Mouse (Mus musculus) c-Kit-positive CD71-positive TER-119-positive erythroid progenitor cells, embryonic 14.5 days (primary cell): ENCODE data around the gene Qtrt1.
A peak's percentile ranks its signal among the peaks of the same experiment; 100 is the strongest.

ENCODE experiments used
- DNase-seq: peaks from one replicate; pipeline ENCODE4 v3.0.0-alpha.2; 2013; ENCODE audit warnings: low spot score

The Qtrt1 gene

DNA sequence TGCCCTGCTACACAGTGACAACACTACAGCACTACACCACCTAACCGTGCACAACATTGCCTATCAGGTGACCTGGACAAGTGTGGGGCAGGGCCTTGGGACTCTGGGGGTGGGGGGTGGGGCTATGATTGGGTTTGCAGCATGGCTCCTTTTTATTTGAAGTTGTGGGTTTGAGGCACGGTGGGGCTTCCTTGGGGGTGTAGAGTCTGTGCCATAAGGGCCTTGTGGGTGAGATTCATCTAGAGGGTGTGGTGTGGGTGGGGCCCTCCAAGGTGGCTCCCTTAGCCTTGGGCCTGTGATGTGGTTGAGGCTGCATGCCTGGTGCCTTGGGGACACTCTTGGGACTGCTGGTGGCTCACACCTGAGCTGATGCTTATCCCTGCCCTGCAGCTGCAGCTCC lies 8.0 kb downstream of the Qtrt1 start:
- peak; percentile 43 for DNase-seq

DNA sequence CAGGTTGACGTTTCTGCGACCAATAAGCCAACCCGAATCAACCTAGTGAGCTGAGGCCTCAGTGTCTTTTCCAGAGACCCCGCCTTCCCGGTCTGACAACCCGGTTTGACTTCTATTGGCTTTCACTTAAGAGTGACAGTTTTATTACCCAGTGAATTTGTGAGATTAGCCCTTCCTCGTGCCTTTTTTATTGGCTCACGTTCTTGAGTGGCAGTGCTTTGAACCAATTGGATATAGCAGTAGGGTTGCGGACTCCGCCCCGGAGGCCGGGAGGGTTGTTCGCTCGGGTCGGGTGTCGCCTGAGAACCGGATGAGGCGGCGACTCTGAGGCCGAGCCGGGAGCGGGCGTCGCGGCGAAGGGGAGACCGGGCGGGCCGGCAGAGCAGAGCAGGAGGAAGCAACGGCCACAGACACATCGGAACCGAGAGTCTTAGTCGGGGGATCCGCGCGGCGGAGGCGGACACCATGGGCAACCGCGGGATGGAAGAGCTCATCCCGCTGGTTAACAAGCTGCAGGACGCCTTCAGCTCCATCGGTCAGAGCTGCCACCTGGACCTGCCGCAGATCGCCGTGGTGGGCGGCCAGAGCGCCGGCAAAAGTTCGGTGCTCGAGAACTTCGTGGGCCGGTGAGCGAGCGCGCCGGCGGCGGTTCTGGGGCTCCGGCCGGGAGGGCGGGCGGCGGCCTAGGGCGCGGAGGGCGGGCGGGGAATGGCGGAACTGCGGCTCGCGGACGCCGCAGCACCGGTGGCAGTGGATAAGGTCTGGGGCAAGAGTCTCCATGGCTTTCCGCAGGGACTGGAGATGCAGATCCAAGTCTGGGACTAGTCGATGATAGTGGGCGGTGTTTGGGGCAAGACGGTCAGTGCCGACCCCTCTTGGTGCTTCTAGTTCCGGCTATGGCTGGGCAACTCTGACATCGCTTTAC lies 13.3 kb downstream of the Qtrt1 start, which contains the start of gene Dnm2:
Gene Dnm2 (plus strand): TSS at position 278 of the 925 bp plus-strand sequence.
- peak; percentile 100 for DNase-seq

DNA sequence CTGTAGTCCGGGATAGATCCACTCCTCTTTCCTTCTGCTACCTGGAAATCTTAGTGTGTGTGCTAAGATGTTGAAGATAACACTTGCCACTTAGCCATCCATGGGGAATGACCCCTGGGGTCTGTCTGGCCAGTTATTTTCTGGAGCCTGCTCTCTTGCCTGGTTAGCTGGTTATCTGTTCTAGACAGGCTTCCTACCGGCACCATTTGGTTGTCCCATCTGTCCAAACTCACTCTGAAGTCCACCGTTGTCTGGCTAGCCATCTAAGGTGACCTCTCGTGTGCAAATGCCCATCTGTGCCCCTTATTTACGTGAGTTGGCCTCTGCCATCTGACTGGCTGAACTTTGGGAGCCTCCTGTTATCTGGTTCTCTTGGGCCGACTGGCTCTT lies 13.9 kb downstream of the Qtrt1 start:
- peak; percentile 47 for DNase-seq

DNA sequence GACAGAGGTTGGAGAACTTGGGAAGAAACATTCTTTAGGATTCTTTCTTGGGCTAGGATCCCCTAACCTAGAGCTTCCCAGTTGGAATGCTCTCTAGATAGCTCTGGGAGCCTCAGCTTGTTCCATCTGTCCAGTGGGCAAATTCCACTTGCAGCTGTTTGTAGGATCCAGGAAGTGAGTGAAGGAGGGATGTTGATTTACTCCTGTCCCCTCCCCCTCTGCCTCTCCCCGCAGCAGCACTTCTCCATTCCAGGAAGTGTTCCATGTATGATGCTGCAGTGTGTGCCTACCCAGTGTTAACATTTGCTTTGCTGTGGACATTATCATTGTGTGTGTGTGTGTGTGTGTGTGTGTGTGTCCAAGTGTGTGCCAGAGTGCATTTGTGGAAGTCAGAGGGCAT lies 14.4 kb downstream of the Qtrt1 start:
- DNase-seq: no peak

DNA sequence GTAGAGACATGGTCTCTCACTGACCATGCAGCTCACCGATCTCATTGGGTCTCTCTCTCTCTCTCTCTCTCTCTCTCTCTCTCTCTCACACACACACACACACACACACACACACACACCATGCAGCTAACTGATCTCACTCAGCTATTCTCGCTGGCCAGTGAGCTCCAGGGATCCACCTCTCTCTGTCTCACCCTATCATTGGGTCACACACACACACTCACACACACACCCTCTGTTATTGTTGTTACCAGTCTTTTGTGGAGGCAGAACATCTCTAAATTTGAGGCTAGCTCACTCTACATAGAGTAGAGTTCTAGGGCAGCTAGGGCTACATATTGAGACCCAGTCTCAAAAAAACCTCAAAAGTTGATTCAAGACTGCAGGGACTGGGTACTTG lies 14.9 kb downstream of the Qtrt1 start:
- no peak for DNase-seq

DNA sequence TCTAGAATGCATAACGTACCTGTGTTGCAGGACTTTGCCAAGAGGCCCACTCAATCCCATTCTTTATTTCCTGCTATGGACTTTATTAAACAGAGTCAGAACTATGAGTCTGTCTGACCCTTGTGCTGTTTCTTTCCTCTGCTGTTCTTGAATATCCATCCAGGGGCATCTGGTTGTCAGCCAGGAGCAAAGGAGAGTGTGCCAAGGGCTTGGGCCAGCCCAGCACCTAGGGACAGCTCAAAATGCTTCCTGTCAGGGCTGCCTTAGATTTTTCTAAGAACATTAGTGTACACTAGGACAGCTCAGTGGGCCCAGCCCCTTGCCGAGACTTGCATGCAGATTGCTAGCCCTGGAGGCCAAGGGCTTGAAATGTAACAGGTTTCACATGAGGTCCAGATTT lies 16.1 kb downstream of the Qtrt1 start:
- no peak for DNase-seq

DNA sequence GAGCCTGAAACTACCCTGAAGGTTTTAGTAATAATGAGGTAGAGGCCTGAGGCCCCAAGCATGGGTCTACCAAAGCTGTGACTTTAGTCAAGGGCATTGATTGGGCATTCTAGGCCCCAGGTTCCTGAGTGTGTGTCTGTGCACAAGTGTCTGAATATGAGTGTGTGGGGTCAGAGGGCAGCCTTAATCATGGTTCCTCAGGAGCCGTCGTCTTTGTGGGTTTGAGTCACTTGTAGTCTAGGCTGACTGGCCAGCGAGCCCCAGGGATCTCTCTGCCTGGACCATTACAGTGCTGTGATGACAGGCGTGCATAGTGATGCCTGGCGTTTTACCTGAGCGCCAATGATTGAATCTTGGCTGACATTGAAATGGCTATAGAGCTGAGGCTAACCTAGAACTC lies 16.5 kb downstream of the Qtrt1 start:
- no peak for DNase-seq

DNA sequence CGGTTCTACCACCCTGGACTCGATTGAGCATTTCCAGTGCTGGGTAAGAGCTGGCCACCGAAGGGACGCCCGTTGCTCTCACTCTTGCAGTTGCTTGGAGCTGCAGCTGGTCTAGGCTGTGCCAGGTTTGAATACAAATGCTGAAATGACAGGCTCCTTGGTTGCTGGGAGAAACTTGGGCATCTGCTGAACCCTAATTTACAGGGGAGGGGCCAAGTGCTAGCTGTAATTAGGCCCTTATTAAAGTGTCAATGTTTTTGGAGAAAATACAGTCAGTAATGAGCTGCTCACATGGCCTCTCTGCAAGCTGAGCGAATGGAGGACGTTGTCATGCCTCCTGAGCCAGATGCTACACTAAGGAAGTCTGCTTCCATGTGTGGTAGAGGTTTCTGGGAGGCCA lies 19.1 kb downstream of the Qtrt1 start:
- DNase-seq: no peak

DNA sequence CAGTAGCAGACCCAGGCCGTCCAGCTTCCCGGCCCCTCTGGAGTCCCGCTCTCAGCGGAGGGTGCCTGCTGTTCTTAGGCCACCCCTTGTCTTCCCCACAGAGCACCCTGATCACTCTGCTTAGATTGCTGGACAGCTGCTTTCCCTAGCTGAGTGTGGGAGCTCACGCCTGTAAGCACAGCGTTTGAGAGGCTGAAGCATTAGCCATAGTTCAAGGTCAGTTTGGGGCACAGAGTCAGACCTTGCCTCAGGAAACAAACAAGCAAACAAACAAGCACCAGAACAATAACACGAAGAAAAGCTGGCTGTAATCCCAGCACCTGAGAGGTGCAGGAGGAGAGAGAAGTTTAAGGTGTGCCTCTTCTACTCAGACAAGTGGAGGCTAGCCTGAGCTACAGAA lies 20.4 kb downstream of the Qtrt1 start:
- DNase-seq: no peak

DNA sequence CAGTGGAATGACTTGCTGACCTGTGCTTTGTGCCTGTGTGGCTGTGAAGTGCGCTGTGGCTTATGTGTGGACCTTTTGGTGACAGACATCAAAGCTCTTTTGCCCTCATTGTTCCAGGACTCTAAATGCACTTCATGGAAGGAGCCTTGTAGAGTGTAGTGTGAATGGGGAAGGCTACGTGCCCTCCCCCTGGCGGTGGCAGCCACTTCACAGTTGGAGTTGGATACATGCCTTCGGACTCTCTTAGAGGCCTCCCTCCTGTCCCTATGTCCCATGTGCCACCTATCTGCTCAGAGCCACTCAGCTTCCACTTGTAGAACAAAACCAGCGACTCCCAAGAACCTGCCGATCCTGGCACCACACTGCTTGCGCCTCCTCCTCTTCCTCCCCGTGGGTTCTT lies 22.1 kb downstream of the Qtrt1 start:
- no peak for DNase-seq

DNA sequence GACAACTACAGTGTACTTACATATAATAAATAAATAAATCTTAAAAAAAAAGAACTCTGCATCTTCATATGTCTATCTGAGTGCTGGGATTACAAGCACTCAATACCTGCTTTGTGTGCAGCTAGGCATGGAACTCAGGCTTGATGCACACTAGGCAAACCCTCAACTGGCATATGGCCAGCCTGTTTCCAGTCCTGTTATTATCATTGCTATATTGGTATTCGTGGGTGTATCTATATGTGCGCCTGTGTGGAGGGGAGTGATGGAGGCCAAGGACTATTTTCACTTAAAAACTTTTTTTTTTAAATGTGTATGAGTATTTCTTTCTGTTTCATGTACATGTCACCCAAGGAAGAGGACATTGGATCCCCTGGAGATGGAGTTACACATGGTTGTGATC lies 22.8 kb downstream of the Qtrt1 start:
- DNase-seq: no peak

DNA sequence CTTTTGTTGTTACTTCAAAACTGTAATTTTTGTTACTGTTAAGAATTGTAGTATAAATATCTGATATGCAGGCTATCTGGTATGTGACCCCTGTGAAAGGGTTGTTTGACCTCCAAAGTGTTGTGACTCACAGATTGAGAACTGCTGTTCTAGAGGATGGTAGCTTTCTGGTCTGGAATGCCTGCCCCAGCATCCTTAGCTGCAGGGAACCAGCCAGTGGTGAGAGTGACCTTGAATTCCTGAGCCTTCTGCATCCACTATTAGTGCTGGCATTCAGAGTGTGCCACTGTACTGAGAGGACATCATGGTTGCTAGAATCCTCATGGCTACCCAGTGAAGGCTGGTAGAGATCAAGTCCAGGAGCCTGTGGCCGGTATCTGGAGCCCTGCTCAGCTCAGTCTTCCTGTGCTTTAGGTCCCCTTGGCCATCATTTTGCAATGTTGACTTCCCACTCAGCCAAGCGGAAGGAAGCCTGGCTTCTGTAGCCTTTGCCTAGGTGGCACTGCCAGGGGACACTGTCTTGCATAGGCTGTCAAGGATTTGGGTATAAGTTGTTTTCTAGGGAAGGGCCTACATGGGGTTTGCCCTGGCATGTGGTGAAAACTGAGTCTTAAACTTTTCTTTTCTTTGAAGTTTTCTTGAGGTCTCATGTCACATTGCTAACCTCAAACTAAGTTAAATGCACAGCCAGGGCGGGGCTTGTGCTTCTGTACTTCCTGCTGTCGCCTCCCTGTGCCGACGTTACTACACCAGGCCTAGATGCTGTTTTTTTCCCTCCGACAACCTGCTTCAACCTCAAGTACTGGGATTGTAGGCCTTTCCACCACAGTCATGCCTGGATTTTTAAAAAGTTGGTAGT lies 24.4 kb downstream of the Qtrt1 start:
- no peak for DNase-seq

DNA sequence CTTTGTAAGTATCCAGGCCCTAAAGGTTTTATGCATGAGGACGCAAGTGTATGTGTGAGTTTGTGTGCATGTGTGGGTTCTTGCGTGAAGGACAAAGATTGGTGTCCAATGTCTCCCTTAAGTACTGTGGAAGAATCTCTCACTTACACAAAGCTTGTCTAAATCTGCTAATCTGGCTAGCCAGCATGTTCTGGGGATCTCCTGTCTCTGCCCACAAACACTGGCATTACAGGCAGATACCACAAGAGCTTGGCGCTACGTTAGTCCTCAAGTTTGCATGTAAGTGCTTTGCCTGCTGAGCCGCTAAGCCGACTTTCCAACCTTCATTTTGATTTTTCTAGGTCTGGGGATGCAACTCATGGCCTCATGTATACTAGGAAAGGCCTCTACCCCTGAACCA lies 25.9 kb downstream of the Qtrt1 start:
- no peak for DNase-seq

DNA sequence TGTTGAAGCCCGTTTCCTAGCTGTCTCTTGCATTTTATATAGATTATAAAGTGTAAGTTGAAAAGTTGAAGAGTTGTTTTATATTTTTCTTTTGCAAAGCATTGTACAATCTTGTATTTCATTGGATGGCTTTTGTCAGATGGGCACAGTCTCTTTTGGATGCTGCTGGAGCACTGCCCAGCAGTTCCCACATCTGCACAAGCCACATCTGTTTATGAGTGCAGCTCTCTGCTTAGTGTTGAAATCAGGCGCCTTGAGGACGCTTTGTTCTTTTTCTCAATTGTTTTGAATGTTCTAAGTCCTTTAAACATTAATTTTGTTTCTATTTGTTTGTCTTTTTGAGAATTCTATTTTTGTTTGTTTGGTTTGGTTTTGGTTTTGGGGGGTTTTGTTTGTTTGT lies 26.6 kb downstream of the Qtrt1 start:
- DNase-seq: no peak

DNA sequence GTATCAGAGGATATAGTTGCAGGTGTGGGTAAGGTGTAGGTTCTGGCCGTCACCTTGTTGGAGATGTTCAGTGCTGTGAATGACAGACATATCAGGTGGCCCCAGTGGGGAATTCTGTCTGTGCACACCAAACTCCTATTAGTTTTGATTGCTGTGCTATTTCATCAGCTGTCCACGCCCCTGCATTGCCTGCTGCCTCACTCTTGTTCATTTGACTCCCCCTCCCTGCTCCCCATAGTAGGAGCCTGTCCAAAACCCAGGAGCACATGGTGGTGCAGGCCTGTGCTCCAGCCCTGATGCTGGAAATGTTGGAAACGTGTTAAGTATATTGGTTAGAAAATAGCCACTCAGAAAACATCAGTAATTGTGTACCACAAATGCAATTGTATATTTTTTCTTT lies 27.8 kb downstream of the Qtrt1 start:
- no peak for DNase-seq

DNA sequence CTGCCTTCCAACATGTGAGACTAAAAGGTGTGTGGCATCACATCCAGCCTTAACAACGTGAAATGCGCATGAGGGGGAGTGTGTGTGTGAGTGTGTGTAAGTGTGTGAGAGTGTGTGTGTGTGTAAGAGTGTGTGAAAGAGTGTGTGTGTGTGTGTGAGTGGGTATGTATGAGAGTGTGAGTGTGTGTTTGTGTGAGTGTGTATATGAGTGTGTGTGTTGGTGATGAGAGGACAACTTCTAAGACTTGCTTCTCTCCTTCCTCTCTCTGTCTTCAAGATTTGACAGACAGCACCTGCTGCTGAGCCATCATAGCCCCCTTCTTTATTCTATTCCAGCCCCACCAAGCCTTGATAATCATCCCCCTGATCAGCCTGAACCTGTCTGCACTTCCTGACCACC lies 28.3 kb downstream of the Qtrt1 start:
- DNase-seq: no peak

DNA sequence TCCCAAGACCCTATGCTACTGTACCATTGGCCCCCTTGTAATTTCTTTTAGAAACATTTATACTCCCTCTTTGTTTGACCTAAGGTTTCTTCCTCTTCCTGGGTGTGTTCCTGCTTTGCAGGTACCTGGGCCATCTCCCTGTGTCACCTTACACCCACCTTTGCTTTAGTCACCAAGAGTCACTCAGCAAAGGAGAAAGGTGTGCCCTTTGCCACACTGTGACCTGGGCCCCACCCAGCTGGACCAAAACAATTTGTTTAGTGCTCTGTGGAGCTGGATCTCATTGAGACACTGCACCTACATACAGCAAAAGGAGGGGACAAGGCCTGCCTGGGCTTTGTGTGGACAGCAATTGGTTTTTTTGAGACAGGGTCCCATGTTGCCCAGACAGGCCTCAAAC lies 28.8 kb downstream of the Qtrt1 start:
- DNase-seq: no peak

DNA sequence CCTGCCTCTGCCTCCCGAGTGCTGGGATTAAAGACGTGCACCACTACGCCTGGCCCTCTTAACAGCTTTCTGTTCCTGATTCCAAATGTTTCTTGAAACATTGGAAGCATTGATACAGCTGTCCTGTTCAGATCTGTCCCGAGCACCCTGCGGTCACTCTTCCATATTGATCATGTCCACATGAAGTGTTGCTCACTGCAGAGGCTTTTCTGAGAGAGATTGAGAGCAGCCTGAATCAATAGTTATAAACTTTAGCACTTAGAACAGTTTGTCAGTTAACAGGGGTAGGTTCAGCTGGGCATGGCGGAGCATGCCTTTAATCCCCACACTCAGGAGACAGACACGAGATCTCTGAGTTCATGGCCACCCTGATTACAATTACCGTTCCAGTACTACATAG lies 32.2 kb downstream of the Qtrt1 start:
- DNase-seq: no peak

DNA sequence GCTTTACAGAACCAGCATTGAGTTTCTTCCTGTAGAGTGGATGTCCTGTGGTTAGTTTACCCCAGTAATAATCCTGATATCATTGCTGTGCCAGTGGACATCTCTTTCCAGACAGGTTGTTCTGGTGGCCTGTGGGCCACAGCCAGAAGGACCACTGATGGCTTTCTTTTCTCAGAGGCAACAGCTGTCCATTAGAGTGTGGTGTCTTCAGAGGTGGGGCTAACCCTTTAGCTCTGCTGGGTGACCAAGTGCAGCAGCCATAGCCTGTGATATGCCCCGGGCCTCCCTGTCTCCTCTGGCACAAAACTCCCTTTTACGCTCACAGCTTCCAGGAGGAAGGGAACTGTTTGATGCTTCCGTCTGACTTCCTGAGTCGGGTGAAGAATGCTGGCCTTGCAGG lies 32.9 kb downstream of the Qtrt1 start:
- DNase-seq: no peak

DNA sequence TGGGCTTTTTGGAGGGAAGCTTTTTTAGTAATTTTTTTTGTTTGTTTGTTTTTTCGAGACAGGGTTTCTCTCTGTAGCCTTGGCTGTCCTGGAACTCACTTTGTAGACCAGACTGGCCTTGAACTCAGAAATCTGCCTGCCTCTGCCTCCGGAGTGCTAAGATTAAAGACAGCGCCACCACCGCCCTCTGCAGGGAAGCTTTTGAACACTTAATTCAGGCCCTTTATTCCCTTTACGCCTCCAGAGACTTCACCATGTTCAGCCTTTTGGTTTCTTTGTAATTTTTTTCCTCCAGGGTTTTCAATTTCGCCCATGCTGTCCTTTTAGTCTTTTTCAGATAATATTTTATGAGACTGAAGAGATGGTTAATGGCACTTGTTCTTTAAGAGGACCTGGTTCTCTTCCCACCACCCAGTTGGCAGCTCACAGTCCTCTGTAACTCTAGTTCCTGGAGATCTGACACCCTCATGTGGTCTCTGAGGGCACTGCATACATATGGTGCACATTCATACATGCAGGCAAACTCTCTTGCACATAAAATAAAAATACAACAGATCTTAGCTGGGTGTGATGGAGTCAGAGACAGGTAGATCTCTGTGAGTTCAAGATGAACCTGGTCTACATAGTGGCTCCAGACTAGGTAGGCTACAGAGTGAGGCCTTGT lies 33.6 kb downstream of the Qtrt1 start:
- no peak for DNase-seq

DNA sequence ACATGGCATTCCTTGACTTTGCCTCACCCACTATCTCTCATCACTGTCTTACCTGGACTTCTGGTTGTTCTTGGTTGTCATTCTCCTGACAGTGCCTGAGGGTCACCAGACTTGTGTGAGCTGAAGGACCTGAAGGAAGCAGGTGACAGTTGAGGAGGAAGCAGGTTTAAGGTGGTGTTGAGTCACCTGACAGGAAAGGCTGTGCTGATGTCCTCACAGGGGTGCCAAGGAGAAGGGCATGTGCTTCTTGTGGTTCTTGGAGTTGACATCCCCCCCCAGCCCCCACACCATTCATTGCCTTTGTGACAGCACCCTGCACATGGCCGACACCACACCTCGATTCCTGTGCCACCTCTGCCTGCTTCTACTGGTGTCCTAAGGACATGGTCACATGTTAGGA lies 36.1 kb downstream of the Qtrt1 start:
- DNase-seq: no peak

DNA sequence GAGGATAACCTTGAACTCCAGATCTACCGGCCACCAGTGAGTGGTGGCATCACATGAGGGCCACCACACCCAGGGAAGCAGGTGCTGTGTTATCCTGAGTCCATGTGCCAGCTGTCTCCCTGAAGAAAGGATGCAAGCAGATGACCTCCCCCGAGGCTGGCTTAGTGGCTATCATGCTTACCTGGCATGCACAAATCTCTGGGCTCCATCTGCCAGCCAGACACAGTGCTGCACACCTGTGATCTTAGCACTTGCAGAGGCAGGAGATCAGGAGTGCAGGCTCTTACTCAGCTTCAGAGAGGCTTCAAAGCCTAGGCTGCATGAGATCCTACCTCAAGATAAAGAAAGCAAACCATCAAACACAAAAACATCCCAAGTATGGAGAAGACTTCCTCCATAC lies 38.1 kb downstream of the Qtrt1 start:
- DNase-seq: no peak

DNA sequence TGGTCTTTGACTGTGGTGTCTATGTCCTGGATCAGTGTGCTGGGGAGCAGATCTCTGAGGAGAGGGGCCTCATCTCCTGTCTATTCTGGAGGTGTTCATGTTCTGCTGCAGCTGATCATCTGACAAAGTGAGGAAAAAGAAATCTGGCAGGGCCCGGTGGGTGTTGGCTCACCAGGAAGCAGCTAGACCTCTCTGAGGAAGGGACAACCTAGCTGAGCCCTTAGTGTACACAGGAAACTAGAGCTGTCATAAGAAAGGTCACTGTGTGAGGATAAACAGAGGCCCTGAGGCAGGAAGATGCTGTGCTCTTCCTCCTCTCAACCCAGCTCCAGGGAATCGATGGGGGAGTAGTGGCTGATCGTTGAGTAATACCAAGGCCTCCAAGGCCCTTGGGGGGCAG lies 38.6 kb downstream of the Qtrt1 start:
- DNase-seq: no peak
